ENCODE assay signal across 29 mouse cellular contexts in the genomic region with DNA sequence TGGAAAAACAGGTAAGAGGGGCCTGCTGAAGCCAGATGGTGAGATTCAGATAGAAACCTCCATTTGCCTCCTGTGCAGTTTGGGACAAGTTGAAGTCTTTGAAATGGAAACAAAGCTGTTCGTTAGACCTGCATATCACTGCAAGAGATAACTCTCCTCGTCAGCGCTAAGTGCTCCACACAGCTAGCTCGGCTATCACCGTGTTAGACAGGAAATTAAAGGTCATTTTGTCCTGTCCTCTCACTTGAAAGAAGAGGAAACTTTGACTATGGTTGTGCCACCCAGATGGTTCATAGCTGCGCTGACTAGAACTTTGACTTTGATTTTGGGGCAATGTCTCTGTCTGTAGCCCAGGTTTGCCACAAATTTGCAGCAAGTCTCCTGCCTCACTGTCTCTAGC.
DNase-seq lines count a peak whose midpoint lies in the region; ATAC-seq lines count a peak whose summit lies in the region.
"Had no signal": no experiment of that assay in that cellular context is flagged by ENCODE, and none has a peak within 500 bp of the region (broad histone marks: within the 10 kb centered on the region; RNA-seq: fewer than 3 reads in every experiment).

No protein-coding gene starts in this region.

- H3K4me2 ChIP-seq in forebrain, embryonic 11.5 days (ENCODE audit: low read depth, low read length, severe bottlenecking): no peak overlapping the region
- H3K4me2 ChIP-seq: embryonic facial prominence, embryonic 13.5 days; forebrain, embryonic 13.5 days; heart, embryonic 12.5 days; heart, embryonic 15.5 days; hindbrain, embryonic 13.5 days had no signal

- peak; percentile 60 for DNase-seq in CD4-positive helper T cell, adult 2 months (ENCODE audit: low read depth, low spot score)
- peak; percentile 73 for DNase-seq in CD4-positive, CD25-positive, alpha-beta regulatory T cell, adult 2 months (ENCODE audit: low read depth, low spot score)
- DNase-seq in kidney, adult 11 months: no peak
- DNase-seq in forebrain, embryonic 11.5 days (ENCODE audit: low spot score): no peak
- no peak for DNase-seq in spleen, adult 12 weeks (ENCODE audit: low spot score)
- DNase-seq: adrenal gland, postnatal 14 days; cerebellum, adult 11 months; cerebellum, adult 2 months; cerebellum, postnatal 10 days; cerebellum, postnatal 36 days; embryo, embryonic 11 days; gastrocnemius, postnatal 10 days; gastrocnemius, postnatal 36 days; heart, postnatal 10 days; heart, postnatal 36 days; kidney, adult 8-10 months had no signal

- H3K36me3 ChIP-seq in forebrain, embryonic 11.5 days (ENCODE audit: control insufficient read depth, insufficient read depth, low read length): no peaks in the 10 kb centered on the region
- H3K36me3 ChIP-seq: embryonic facial prominence, embryonic 10.5 days; embryonic facial prominence, embryonic 13.5 days; heart, embryonic 12.5 days; heart, embryonic 15.5 days; hindbrain, embryonic 10.5 days; hindbrain, embryonic 13.5 days had no signal

- ATAC-seq in activated CD4-positive, CD25-positive, alpha-beta regulatory T cell, adult 4 months: peak; percentile 73
- 0 out of 2 replicates have a peak, but pooled peaks have one; percentile 25 for ATAC-seq in monocyte, adult 5-6 weeks (replicated peaks; ENCODE audit: insufficient number of reproducible peaks, low FRiP score, low TSS enrichment, poor library complexity, severe bottlenecking)
- no peak for ATAC-seq in forebrain, embryonic 11.5 days (replicated peaks; ENCODE audit: low FRiP score)
- ATAC-seq: forebrain, embryonic 13.5 days; forebrain, embryonic 16.5 days; hindbrain, embryonic 16.5 days; intestine, postnatal 0 days had no signal

- H3K27ac ChIP-seq in forebrain, embryonic 11.5 days (ENCODE audit: low read depth, low read length): no peak overlapping the region
- H3K27ac ChIP-seq: embryonic facial prominence, embryonic 10.5 days; embryonic facial prominence, embryonic 13.5 days; forebrain, embryonic 13.5 days; heart, embryonic 15.5 days; hindbrain, embryonic 10.5 days; hindbrain, embryonic 13.5 days had no signal

- H3K9ac ChIP-seq in forebrain, embryonic 11.5 days (ENCODE audit: low read length): no peak overlapping the region
- H3K9ac ChIP-seq: embryonic facial prominence, embryonic 13.5 days; forebrain, embryonic 13.5 days; heart, embryonic 12.5 days; heart, embryonic 15.5 days; hindbrain, embryonic 13.5 days had no signal

- H3K27me3 ChIP-seq in forebrain, embryonic 11.5 days (ENCODE audit: control insufficient read depth, insufficient read depth, low read length): no peaks in the 10 kb centered on the region
- H3K27me3 ChIP-seq: embryonic facial prominence, embryonic 13.5 days; forebrain, embryonic 13.5 days; heart, embryonic 12.5 days; heart, embryonic 15.5 days; hindbrain, embryonic 13.5 days had no signal

- H3K4me3 ChIP-seq in forebrain, embryonic 11.5 days (ENCODE audit: low read depth, low read length): no peak overlapping the region
- H3K4me3 ChIP-seq: embryonic facial prominence, embryonic 10.5 days; embryonic facial prominence, embryonic 13.5 days; erythroblast, embryonic 14.5 days; forebrain, embryonic 13.5 days; heart, embryonic 12.5 days; heart, embryonic 15.5 days; hindbrain, embryonic 10.5 days; hindbrain, embryonic 13.5 days had no signal

- no peaks in the 10 kb centered on the region for H3K4me1 ChIP-seq in forebrain, embryonic 11.5 days (replicated peaks; ENCODE audit: control insufficient read depth, insufficient read depth, low read length)
- H3K4me1 ChIP-seq: embryonic facial prominence, embryonic 10.5 days; embryonic facial prominence, embryonic 13.5 days; forebrain, embryonic 13.5 days had no signal

- WGBS in forebrain, embryonic 11.5 days: 81% methylated on average over 6 of the region's 6 CpGs

- no peaks in the 10 kb centered on the region for H3K9me3 ChIP-seq in forebrain, embryonic 11.5 days (ENCODE audit: control insufficient read depth, low read length)
- H3K9me3 ChIP-seq: embryonic facial prominence, embryonic 10.5 days; embryonic facial prominence, embryonic 13.5 days; forebrain, embryonic 13.5 days; heart, embryonic 12.5 days; heart, embryonic 15.5 days; hindbrain, embryonic 10.5 days; hindbrain, embryonic 13.5 days had no signal

Comparison
In these comparisons a context has a peak if more than half of its experiments do, and no peak if none do; other contexts are left out.
1. DNase-seq: peak in CD4-positive helper T cell, adult 2 months (single experiment) and CD4-positive, CD25-positive, alpha-beta regulatory T cell, adult 2 months (single experiment); none in kidney, adult 11 months (single experiment), forebrain, embryonic 11.5 days (single experiment) and spleen, adult 12 weeks (single experiment).